Mouse (Mus musculus) kidney, postnatal 0 days (tissue): ENCODE data around the gene B3gnt9. TPM values are rescaled to one million over a fixed set of nuclear protein-coding genes. Genes with fewer than 3 reads are reported as not detected.

Source experiments
- ATAC-seq: fragments of 200-750 bp; cut with Nextera tagmentation; replicated peaks from 2 replicates; pipeline ENCODE4 v1.8.0; 2017; ENCODE audit warnings: low read depth, moderate number of reproducible peaks, moderate TSS enrichment, moderate library complexity; ENCODE audit not compliant: low FRiP score
- DNase-seq: peaks from one replicate; pipeline ENCODE4 v3.0.0-alpha.2; 2016; ENCODE audit warnings: low spot score
- H3K27ac ChIP-seq: fragments of 300-500 bp; sonication (generic); 2 replicates; pipeline ENCODE4 v1.5.1; 2014; ENCODE audit warnings: mild to moderate bottlenecking
- H3K27me3 ChIP-seq: fragments of 300-500 bp; sonication (generic); 2 replicates; pipeline ENCODE4 v1.6.1; 2014; ENCODE audit warnings: low read length, mixed read lengths; ENCODE audit not compliant: insufficient read depth
- H3K36me3 ChIP-seq: fragments of 300-500 bp; sonication (generic); 2 replicates; pipeline ENCODE4 v1.6.1; 2014; ENCODE audit warnings: low read length, mixed read lengths; ENCODE audit not compliant: insufficient read depth
- H3K4me1 ChIP-seq: fragments of 300-500 bp; sonication (generic); replicated peaks from 2 replicates; pipeline ENCODE4 v1.6.1; 2014; ENCODE audit warnings: antibody characterized with exemption, low read length, mixed read lengths; ENCODE audit not compliant: insufficient read depth
- H3K4me2 ChIP-seq: fragments of 300-500 bp; sonication (generic); 2 replicates; pipeline ENCODE4 v1.6.1; 2014; ENCODE audit warnings: mild to moderate bottlenecking, low read length, moderate library complexity, mixed read lengths
- H3K4me3 ChIP-seq: fragments of 300-500 bp; sonication (generic); replicated peaks from 2 replicates; pipeline ENCODE4 v1.5.1; 2014; ENCODE audit warnings: low read depth, low read length
- H3K9ac ChIP-seq: fragments of 300-500 bp; sonication (generic); 2 replicates; pipeline ENCODE4 v1.6.1; 2014; ENCODE audit warnings: low read depth, low read length
- H3K9me3 ChIP-seq: fragments of 300-500 bp; sonication (generic); replicated peaks from 2 replicates; pipeline ENCODE4 v1.6.1; 2016; ENCODE audit warnings: low read length, inconsistent platforms, mixed read lengths
- CTCF ChIP-seq: IDR thresholded peaks from 2 replicates; pipeline ENCODE4 v1.5.1; 2016; ENCODE audit warnings: antibody characterized with exemption, low read depth, mild to moderate bottlenecking, moderate library complexity
- WGBS: fragments of 180-500 bp; shearing (Covaris S2); extraction: QIAGEN DNeasy Blood & Tissue Kit; methylation state at CpG from one replicate; pipeline ENCODE4 v1.1.7; 2014; 5-methylcytosine and 5-hydroxymethylcytosine counted together
- polyA plus RNA-seq: library from polyadenylated mRNA; unstranded; fragments of >200 nt; fragmentation: Nextera tagmentation; extraction: Ambion mirVana; gene quantifications from 2 replicates; pipeline ENCODE4 v1.2.1, GENCODE M21; 2015

B3gnt9 gene
- polyA plus RNA-seq, 1 experiment from 2014 or later: 7.5 TPM

GRCm38 (mm10) chr8:105263244-105263912, 8.4 kb upstream of the B3gnt9 start:
- peak overlapping the region; percentile 48; the same call in 1 of the 2 replicates for H3K4me3 ChIP-seq

GRCm38 (mm10) chr8:105261326-105261980, 6.5 kb upstream of the B3gnt9 start:
- 0 out of 2 replicates have a peak, but pooled peaks cover 10% of the 10 kb centered on the region for H3K27me3 ChIP-seq
- 87% methylated on average over 12 of the region's 12 CpGs for WGBS
- no peak for DNase-seq

More at GRCm38 (mm10) chr8:105263244-105263912, 8.4 kb upstream of the B3gnt9 start:
- Histone ChIP-seq H3K27me3 (0 out of 2 replicates have a peak, but pooled peaks cover 28% of the 10 kb centered on the region), H3K27ac (no peak overlapping the region), H3K9me3 (no peaks in the 10 kb centered on the region), H3K4me1 (peaks cover 12% of the 10 kb centered on the region; the same call in 1 of the 2 replicates), H3K4me2 (peak overlapping the region; percentile 79), H3K9ac (no peak overlapping the region), H3K36me3 (no peaks in the 10 kb centered on the region)
- no peak for ATAC-seq
- no peak for DNase-seq
- WGBS: 41% methylated on average over 16 of the region's 16 CpGs
- no peak; the same call in 1 of the 2 replicates for TF ChIP-seq CTCF

GRCm38 (mm10) chr8:105260371-105261099, 5.6 kb upstream of the B3gnt9 start:
- Histone ChIP-seq H3K27ac (no peak overlapping the region), H3K27me3 (0 out of 2 replicates have a peak, but pooled peaks cover 8% of the 10 kb centered on the region), H3K9me3 (no peaks in the 10 kb centered on the region), H3K9ac (no peak overlapping the region), H3K36me3 (no peaks in the 10 kb centered on the region), H3K4me3 (no peak overlapping the region), H3K4me2 (no peak overlapping the region), H3K4me1 (peaks cover 12% of the 10 kb centered on the region; the same call in 1 of the 2 replicates)
- WGBS: 71% methylated on average over 7 of the region's 7 CpGs
- TF ChIP-seq CTCF: no peak
- ATAC-seq: no peak
- no peak for DNase-seq

More at GRCm38 (mm10) chr8:105261326-105261980, 6.5 kb upstream of the B3gnt9 start:
- TF ChIP-seq CTCF: no peak
- no peak for ATAC-seq
- Histone ChIP-seq H3K9ac (no peak overlapping the region), H3K36me3 (no peaks in the 10 kb centered on the region), H3K4me1 (peaks cover 12% of the 10 kb centered on the region; the same call in 1 of the 2 replicates), H3K9me3 (no peaks in the 10 kb centered on the region), H3K4me2 (no peak overlapping the region), H3K27ac (no peak overlapping the region), H3K4me3 (no peak overlapping the region)

- H3K4me3 ChIP-seq: peak overlapping the region; percentile 29
- ATAC-seq (peak; percentile 25; the same call in 1 of the 2 replicates), DNase-seq (peak; percentile 71)
- H3K27ac ChIP-seq: no peak overlapping the region
- no peaks in the 10 kb centered on the region for H3K36me3 ChIP-seq
- 4% methylated on average over 30 of the region's 30 CpGs for WGBS
- H3K9ac ChIP-seq: 0 out of 2 replicates have a peak overlapping the region, but pooled peaks have one; percentile 28
- peak overlapping the region; percentile 66 for H3K4me2 ChIP-seq
- peak; percentile 97 for TF ChIP-seq CTCF
- 0 out of 2 replicates have a peak, but pooled peaks cover 8% of the 10 kb centered on the region for H3K27me3 ChIP-seq
- H3K4me1 ChIP-seq: peaks cover 13% of the 10 kb centered on the region; the same call in 1 of the 2 replicates
- H3K9me3 ChIP-seq: no peaks in the 10 kb centered on the region
These were observed 4.9 kb upstream of the B3gnt9 start for GRCm38 (mm10) chr8:105259721-105260320.

GRCm38 (mm10) chr8:105258911-105259720, 4.2 kb upstream of the B3gnt9 start:
- Histone ChIP-seq H3K9me3 (no peaks in the 10 kb centered on the region), H3K4me3 (peak overlapping the region; percentile 29), H3K4me1 (peaks cover 15% of the 10 kb centered on the region; the same call in 1 of the 2 replicates), H3K9ac (peak overlapping the region; percentile 28; the same call in 1 of the 2 replicates), H3K4me2 (peak overlapping the region; percentile 66), H3K27ac (no peak overlapping the region), H3K27me3 (0 out of 2 replicates have a peak, but pooled peaks cover 8% of the 10 kb centered on the region), H3K36me3 (no peaks in the 10 kb centered on the region)
- peak; percentile 30; the same call in 1 of the 2 replicates for TF ChIP-seq CTCF
- peak; percentile 58 for DNase-seq
- peak; percentile 9; the same call in 1 of the 2 replicates for ATAC-seq
- 5% methylated on average over 55 of the region's 55 CpGs for WGBS
